Mouse (Mus musculus) liver, embryonic 13.5 days (tissue): ENCODE results near the gene Capg. TPM values are rescaled to one million over a fixed set of nuclear protein-coding genes. Genes with fewer than 3 reads are reported as not detected.

ENCODE experiments used
- ATAC-seq: fragments of 200-750 bp; cut with Nextera tagmentation; 2 replicates; pipeline ENCODE4 v1.8.0; 2017; ENCODE audit warnings: low read depth, mild to moderate bottlenecking, moderate number of reproducible peaks, moderate library complexity
- DNase-seq: peaks from one replicate; pipeline ENCODE4 v3.0.0; 2022
- H3K27ac ChIP-seq: fragments of 300-500 bp; sonication (generic); 2 replicates; pipeline ENCODE4 v1.5.1; 2015; ENCODE audit warnings: moderate library complexity, mild to moderate bottlenecking, inconsistent platforms
- H3K27me3 ChIP-seq: fragments of 300-500 bp; sonication (generic); 2 replicates; pipeline ENCODE4 v1.6.1; 2015; ENCODE audit warnings: mild to moderate bottlenecking, inconsistent platforms
- H3K36me3 ChIP-seq: fragments of 300-500 bp; sonication (generic); 2 replicates; pipeline ENCODE4 v1.6.1; 2015; ENCODE audit warnings: mild to moderate bottlenecking, inconsistent platforms
- H3K4me1 ChIP-seq: fragments of 300-500 bp; sonication (generic); replicated peaks from 2 replicates; pipeline ENCODE4 v1.6.1; 2015; ENCODE audit warnings: inconsistent platforms
- H3K4me2 ChIP-seq: fragments of 300-500 bp; sonication (generic); 2 replicates; pipeline ENCODE4 v1.6.1; 2015; ENCODE audit warnings: inconsistent platforms, mild to moderate bottlenecking, moderate library complexity
- H3K4me3 ChIP-seq: fragments of 300-500 bp; sonication (generic); replicated peaks from 2 replicates; pipeline ENCODE4 v1.5.1; 2015; ENCODE audit warnings: mild to moderate bottlenecking, inconsistent platforms
- H3K9ac ChIP-seq: fragments of 300-500 bp; sonication (generic); 2 replicates; pipeline ENCODE4 v1.6.1; 2015; ENCODE audit warnings: mild to moderate bottlenecking, inconsistent platforms
- H3K9me3 ChIP-seq: fragments of 300-500 bp; sonication (generic); replicated peaks from 2 replicates; pipeline ENCODE4 v1.6.1; 2016; ENCODE audit warnings: inconsistent platforms
- WGBS: fragments of 180-500 bp; shearing (Covaris S2); methylation state at CpG from one replicate; pipeline ENCODE4 v1.1.7; 2015; ENCODE audit not compliant: insufficient replicate concordance; 5-methylcytosine and 5-hydroxymethylcytosine counted together
- polyA plus RNA-seq: library from polyadenylated mRNA; unstranded; fragments of >200 nt; fragmentation: Nextera tagmentation; extraction: Ambion mirVana; gene quantifications from 2 replicates; pipeline ENCODE4 v1.2.1, GENCODE M21; 2015

Capg gene
- 13.9 and 15.2 TPM in 2 replicates for polyA plus RNA-seq

GRCm38 (mm10) chr6:72544283-72544987, at the start of gene Capg:
TSS of gene Capg (plus strand) at chr6:72544391.
- Histone ChIP-seq H3K4me2 (peak within 1 kb of the TSS; percentile 69), H3K4me1 (peaks cover 33% of the 10 kb centered on the region), H3K27ac (0 out of 2 replicates have a peak within 1 kb of the TSS, but pooled peaks have one; percentile 20), H3K36me3 (0 out of 2 replicates have a peak, but pooled peaks cover 3% of the 10 kb centered on the region), H3K27me3 (no peaks in the 10 kb centered on the region), H3K9ac (peak within 1 kb of the TSS; percentile 64), H3K9me3 (0 out of 2 replicates have a peak, but pooled peaks cover 2% of the 10 kb centered on the region), H3K4me3 (peak within 1 kb of the TSS; percentile 47)
- ATAC-seq (peak; percentile 46), DNase-seq (peak; percentile 41)
- 2% methylated on average over 23 of the region's 23 CpGs for WGBS

GRCm38 (mm10) chr6:72498950-72499349, 45.2 kb upstream of the Capg start:
- no peaks in the 10 kb centered on the region for H3K27me3 ChIP-seq
- H3K4me3 ChIP-seq, result no peak overlapping the region
- H3K4me2 ChIP-seq, result no peak overlapping the region
- H3K9me3 ChIP-seq, result no peaks in the 10 kb centered on the region
- H3K36me3 ChIP-seq, result no peaks in the 10 kb centered on the region
- ATAC-seq, result no peak
- H3K4me1 ChIP-seq, result no peaks in the 10 kb centered on the region
- H3K27ac ChIP-seq, result no peak overlapping the region
- H3K9ac ChIP-seq, result no peak overlapping the region
- no peak for DNase-seq
- WGBS, result 49% methylated on average over 5 of the region's 5 CpGs

- Histone ChIP-seq H3K4me3 (no peak overlapping the region), H3K4me2 (no peak overlapping the region), H3K27me3 (no peaks in the 10 kb centered on the region), H3K9me3 (no peaks in the 10 kb centered on the region), H3K27ac (no peak overlapping the region), H3K9ac (no peak overlapping the region), H3K4me1 (no peaks in the 10 kb centered on the region), H3K36me3 (no peaks in the 10 kb centered on the region)
- DNase-seq, result no peak
- ATAC-seq, result no peak
These were observed 40.9 kb upstream of the Capg start for GRCm38 (mm10) chr6:72503309-72503708.

GRCm38 (mm10) chr6:72503939-72504338, 40.3 kb upstream of the Capg start:
- Histone ChIP-seq H3K4me2 (no peak overlapping the region), H3K27ac (no peak overlapping the region), H3K36me3 (no peaks in the 10 kb centered on the region), H3K9ac (no peak overlapping the region), H3K9me3 (no peaks in the 10 kb centered on the region), H3K4me3 (no peak overlapping the region), H3K27me3 (no peaks in the 10 kb centered on the region), H3K4me1 (no peaks in the 10 kb centered on the region)
- DNase-seq, result no peak
- WGBS, result 80% methylated on average over 2 of the region's 2 CpGs
- ATAC-seq, result no peak

- DNase-seq (no peak), ATAC-seq (no peak)
- Histone ChIP-seq H3K9ac (no peak overlapping the region), H3K27me3 (no peaks in the 10 kb centered on the region), H3K4me1 (peaks cover 5% of the 10 kb centered on the region), H3K36me3 (no peaks in the 10 kb centered on the region), H3K27ac (no peak overlapping the region), H3K4me3 (no peak overlapping the region), H3K9me3 (no peaks in the 10 kb centered on the region), H3K4me2 (no peak overlapping the region)
- 72% methylated on average over 1 of the region's 1 CpGs for WGBS
These were observed 38.1 kb upstream of the Capg start for GRCm38 (mm10) chr6:72506104-72506503.

- DNase-seq (no peak), ATAC-seq (no peak)
- H3K9me3 ChIP-seq, result no peaks in the 10 kb centered on the region
- peaks cover 28% of the 10 kb centered on the region for H3K4me1 ChIP-seq
- H3K4me3 ChIP-seq, result no peak overlapping the region
- no peaks in the 10 kb centered on the region for H3K36me3 ChIP-seq
- H3K27ac ChIP-seq, result no peak overlapping the region
- H3K9ac ChIP-seq, result no peak overlapping the region; the same call in 1 of the 2 replicates
- no peak overlapping the region for H3K4me2 ChIP-seq
- H3K27me3 ChIP-seq, result no peaks in the 10 kb centered on the region
- 81% methylated on average over 4 of the region's 4 CpGs for WGBS
These were observed 35.6 kb upstream of the Capg start for GRCm38 (mm10) chr6:72508596-72508995.

GRCm38 (mm10) chr6:72509872-72510435, 34.2 kb upstream of the Capg start:
- no peak overlapping the region for H3K9ac ChIP-seq
- no peak for ATAC-seq
- H3K9me3 ChIP-seq, result no peaks in the 10 kb centered on the region
- peaks cover 28% of the 10 kb centered on the region for H3K4me1 ChIP-seq
- no peak for DNase-seq
- H3K27me3 ChIP-seq, result no peaks in the 10 kb centered on the region
- no peak overlapping the region; the same call in 1 of the 2 replicates for H3K27ac ChIP-seq
- H3K36me3 ChIP-seq, result no peaks in the 10 kb centered on the region
- 70% methylated on average over 2 of the region's 2 CpGs for WGBS
- no peak overlapping the region for H3K4me3 ChIP-seq
- H3K4me2 ChIP-seq, result no peak overlapping the region

- Histone ChIP-seq H3K9me3 (no peaks in the 10 kb centered on the region), H3K4me2 (no peak overlapping the region), H3K27me3 (no peaks in the 10 kb centered on the region), H3K27ac (no peak overlapping the region), H3K4me1 (peaks cover 28% of the 10 kb centered on the region), H3K4me3 (no peak overlapping the region), H3K36me3 (no peaks in the 10 kb centered on the region), H3K9ac (no peak overlapping the region)
- ATAC-seq, result no peak
- WGBS, result 75% methylated on average over 6 of the region's 6 CpGs
- no peak for DNase-seq
These were observed 33.3 kb upstream of the Capg start for GRCm38 (mm10) chr6:72510686-72511421.

GRCm38 (mm10) chr6:72512386-72513070, 31.7 kb upstream of the Capg start:
- peak; percentile 90 for ATAC-seq
- peak overlapping the region; percentile 68 for H3K9ac ChIP-seq
- peak overlapping the region; percentile 81 for H3K4me2 ChIP-seq
- H3K9me3 ChIP-seq, result no peaks in the 10 kb centered on the region
- DNase-seq, result peak; percentile 80
- H3K4me3 ChIP-seq, result peak overlapping the region; percentile 54
- H3K36me3 ChIP-seq, result no peaks in the 10 kb centered on the region
- H3K27me3 ChIP-seq, result no peaks in the 10 kb centered on the region
- H3K4me1 ChIP-seq, result peaks cover 28% of the 10 kb centered on the region
- 4% methylated on average over 33 of the region's 33 CpGs for WGBS
- peak overlapping the region; percentile 72 for H3K27ac ChIP-seq

GRCm38 (mm10) chr6:72513071-72513440, 31.1 kb upstream of the Capg start:
- H3K27ac ChIP-seq, result peak overlapping the region; percentile 72
- peak overlapping the region; percentile 54 for H3K4me3 ChIP-seq
- H3K9me3 ChIP-seq, result no peaks in the 10 kb centered on the region
- peak overlapping the region; percentile 81 for H3K4me2 ChIP-seq
- DNase-seq (no peak), ATAC-seq (no peak)
- H3K27me3 ChIP-seq, result no peaks in the 10 kb centered on the region
- H3K9ac ChIP-seq, result peak overlapping the region; percentile 68
- H3K36me3 ChIP-seq, result no peaks in the 10 kb centered on the region
- peaks cover 28% of the 10 kb centered on the region for H3K4me1 ChIP-seq
- WGBS, result 54% methylated on average over 7 of the region's 7 CpGs

GRCm38 (mm10) chr6:72515644-72516043, 28.5 kb upstream of the Capg start:
- 80% methylated on average over 6 of the region's 6 CpGs for WGBS
- Histone ChIP-seq H3K9ac (no peak overlapping the region), H3K9me3 (no peaks in the 10 kb centered on the region), H3K27me3 (no peaks in the 10 kb centered on the region), H3K4me2 (no peak overlapping the region), H3K36me3 (no peaks in the 10 kb centered on the region), H3K4me1 (peaks cover 23% of the 10 kb centered on the region), H3K27ac (no peak overlapping the region), H3K4me3 (no peak overlapping the region)
- ATAC-seq (no peak), DNase-seq (no peak)
